Mouse (Mus musculus) urinary bladder, adult 2 months (tissue): ENCODE results near the gene Mkrn2os. TPM values are rescaled to one million over a fixed set of nuclear protein-coding genes. Genes with fewer than 3 reads are reported as not detected.
"Not testable (repeated sequence)": the region's sequence is repeated elsewhere in the genome, so short reads cannot be mapped to it uniquely, and the experiment has no call there.

Experiments
- DNase-seq: peaks from one replicate; pipeline ENCODE4 v3.0.0; 2022; ENCODE audit warnings: low spot score
- polyA plus RNA-seq: library from polyadenylated mRNA; depleted of rRNA; stranded (reverse); fragments of >200 nt; gene quantifications from 2 replicates; pipeline ENCODE4 v1.2.3, GENCODE M21; 2012; rRNA removed

Gene Mkrn2os
- 0.07 and 0.17 TPM in 2 replicates for polyA plus RNA-seq

- no peak for DNase-seq
These were observed at the start of gene Mkrn2os for GRCm38 (mm10) chr6:115592458-115592857. Gene Mkrn2os, minus strand, starts transcription at chr6:115592576.

DNA sequence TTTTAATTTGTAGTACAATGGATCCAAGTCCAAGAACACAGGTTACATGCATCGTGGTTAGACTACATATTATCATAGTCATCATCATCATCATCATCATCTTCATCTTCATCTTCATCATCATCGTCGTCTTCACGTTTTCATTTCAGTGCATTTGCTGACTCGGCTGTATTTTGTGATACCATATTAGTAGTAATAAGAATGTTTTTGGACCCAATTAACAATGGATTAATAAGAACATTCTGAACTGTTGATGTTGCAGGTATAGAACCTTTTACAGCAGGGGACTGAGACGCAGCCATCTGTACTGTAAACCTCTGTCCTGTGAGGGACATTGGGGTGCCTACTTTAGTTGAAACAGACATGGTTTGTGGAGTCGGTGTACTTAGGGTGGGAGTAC is 45.8 kb upstream of the Mkrn2os start:
- DNase-seq: not testable (repeated sequence)

DNA sequence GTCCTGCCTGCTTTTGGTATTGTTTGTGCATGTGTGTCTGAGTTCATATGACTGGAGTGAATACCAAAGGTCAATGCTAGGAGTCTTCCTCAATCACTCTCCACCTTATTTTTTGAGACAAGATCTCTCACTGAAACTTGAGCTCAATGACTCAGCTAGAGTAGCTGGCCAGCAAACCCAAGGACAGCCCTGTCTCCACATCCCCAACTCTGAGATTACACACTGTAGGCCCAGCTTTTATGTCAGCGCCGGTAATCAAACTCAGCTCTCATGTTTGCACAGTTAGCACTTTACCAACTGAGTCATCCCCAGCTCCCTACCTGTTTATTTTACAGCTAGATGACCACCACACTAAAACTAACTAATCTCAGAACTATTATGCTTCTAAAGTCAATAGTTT is 41.6 kb upstream of the Mkrn2os start:
- DNase-seq: no peak

DNA sequence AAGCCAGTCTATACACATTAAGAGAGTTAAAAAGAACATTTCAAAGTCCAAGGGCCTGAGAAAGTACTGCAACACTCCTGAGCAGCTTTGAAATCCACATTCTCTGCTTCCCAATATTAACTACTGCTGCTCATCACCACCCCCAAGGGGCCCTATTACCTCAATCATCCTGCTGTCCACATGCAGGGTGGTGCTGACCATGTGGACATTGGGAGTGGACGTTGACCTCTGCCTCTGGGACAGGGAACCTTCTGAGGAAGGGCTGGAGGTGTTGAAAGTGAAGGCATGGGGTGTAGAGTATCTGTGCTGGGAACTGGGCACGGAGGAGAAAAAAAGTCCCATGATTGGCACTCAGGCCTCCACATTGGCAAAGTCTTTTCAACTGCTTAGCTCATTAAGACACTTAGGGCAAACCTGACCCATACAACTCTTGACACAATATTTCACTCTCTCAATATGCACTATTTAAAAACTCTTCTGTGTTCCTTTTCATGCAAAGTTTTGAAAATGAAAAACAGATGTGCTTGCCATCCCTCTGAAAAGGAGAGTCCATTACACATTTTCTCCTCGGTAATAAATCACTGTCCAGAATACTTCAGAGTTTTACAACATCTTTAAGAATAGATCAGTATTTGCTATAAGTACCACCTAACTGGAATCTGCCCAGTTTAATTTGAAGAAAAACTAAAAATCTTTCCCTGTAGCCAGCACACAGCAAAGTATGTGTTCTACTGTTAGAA is 38.9 kb upstream of the Mkrn2os start:
- no peak for DNase-seq

DNA sequence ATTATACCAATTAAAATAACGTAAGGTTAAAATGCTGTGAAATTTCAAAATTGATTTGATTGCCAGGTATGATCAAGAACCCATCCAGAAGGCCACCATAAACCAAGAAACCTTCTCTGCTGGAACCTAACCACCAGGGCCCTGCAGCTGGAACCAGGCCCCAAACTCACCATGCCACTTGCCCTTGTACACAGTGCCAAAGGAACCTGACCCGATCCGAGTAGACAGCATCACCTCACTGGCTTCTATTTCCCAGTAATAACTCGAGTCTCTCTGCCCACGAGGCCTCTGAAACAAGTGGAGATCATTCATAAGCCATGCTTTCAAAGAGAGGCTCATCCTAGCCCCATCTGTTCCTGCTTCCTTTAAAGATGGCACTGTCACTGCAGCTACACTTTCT is 33.7 kb upstream of the Mkrn2os start:
- DNase-seq: no peak

GRCm38 (mm10) chr6:115620942-115621341 is 28.6 kb upstream of the Mkrn2os start:
- DNase-seq: no peak

GRCm38 (mm10) chr6:115619818-115620217 is 27.4 kb upstream of the Mkrn2os start:
- no peak for DNase-seq

- no peak for DNase-seq
These were observed 23.6 kb upstream of the Mkrn2os start for GRCm38 (mm10) chr6:115615983-115616382.

DNA sequence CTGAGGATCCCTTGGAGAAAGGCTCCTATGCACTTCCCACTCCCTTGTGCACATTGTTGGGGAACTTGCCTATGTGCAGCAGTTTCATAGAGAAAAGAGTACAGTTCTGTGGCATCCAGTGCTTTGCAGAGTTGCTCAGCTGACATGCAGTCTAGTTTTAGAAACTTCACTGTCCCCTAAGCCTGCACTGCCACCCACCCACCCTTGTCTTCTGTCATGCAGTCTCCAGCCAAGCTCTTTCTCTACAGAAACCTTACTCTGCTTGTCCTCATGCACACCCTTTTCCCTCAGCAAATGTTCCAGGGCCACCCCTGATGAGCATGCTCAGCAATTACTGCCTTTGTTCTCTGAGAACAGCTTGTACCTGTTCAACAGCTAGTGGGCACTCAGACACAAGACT is 21.4 kb upstream of the Mkrn2os start:
- DNase-seq: no peak

DNA sequence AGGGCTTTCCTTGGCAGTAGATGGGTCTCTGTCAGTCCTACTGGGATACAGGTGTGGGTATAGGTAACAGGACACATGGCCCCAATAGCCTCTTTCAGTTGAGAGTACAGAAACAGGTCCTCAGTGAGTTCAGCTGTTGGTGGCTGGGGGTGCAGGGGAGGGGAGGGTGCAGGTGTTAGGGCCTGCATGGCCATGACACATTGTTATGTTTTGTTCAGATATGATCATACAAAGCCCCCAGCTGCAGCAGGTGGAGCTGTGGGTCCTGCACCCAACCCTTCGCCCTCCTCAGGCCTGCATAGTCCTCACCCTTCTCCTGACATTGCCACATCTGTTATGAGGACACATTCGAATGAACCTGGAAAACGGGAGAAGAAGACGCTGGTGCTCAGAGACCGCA is 17.9 kb upstream of the Mkrn2os start:
- DNase-seq: no peak

- DNase-seq: no peak
These were observed 16.7 kb upstream of the Mkrn2os start for GRCm38 (mm10) chr6:115609121-115609520.

DNA sequence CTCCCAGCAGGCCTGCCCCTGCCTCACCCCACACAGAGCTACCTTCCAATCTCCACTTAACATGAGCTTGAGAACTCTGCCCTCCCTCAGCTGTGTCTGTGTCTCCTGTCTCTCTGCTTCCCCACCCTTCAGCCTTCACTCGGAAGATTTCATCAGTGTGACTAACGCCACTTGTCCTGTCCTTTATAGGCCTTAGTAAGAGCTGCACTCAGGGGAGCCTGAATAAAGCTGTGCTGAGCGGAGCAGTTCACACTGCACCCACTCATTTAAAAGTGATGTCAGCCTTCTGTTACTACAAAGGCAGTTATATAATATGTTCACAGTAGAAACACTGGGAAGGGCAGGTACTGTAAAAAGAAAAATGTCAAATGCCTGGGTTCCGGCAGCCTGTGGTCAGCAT is 15.1 kb upstream of the Mkrn2os start:
- no peak for DNase-seq

DNA sequence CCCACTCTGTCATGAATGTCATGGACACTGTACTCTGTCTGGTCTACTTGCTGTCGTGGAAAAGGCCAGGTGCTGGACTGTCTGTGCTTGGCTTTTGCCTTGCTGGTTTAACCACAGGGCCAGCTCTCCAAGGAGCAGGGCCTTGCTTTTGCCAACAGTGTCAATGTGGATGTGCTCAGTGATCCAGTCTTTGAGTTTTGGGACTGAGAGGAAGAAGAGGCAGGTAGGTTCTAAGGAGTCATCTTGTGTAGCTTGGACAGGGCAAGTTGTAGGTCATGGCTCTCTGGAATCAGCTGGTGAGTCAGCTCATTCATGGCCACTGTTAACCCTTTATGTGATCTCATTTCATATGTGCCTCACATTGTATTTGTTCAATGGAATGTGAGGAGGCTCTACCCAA is 14.1 kb upstream of the Mkrn2os start:
- DNase-seq: no peak

DNA sequence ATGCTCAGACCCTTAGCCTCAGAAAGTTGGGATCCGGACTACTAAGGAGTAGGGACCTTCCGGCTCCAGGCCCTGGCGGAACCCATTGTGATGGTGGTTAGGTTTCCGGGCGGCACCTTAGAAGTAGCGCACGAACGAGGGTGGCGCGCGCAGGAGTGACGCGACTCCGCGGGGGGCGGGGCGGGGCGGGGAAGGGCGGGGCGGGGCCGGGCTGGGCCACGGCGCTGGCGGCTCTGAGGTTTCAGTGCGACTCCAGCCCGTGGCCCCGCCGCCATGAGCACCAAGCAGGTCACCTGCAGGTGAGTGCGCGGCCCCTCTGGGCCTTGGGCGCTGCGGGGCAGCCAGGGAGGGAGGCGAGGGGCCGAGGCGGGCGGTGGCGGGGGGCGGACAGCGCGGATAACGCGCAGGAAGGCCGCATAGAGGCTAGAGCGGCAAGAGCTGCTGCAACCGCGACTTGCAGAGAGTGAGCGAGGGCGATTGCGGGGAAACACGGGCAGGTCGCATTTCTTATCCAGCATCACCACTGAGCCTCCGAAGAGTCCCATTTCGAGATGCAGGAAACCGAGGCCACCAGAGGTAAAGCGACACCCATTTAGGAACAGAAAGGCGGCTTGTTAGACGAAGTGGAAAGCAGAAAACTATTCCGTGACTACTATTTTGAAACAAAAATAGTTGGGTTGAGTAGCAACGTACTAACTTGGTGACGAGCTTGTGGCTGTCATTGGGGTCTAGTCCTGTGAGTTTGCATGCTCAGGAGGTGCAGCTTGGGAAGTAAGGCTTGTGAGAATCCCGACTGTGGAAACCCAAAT is 9.5 kb upstream of the Mkrn2os start, which contains the start of gene Mkrn2:
Gene Mkrn2, plus strand, starts transcription at position 188 of the 809 bp plus-strand sequence.
- peak; percentile 76 for DNase-seq

- no peak for DNase-seq
These were observed 8.9 kb upstream of the Mkrn2os start for GRCm38 (mm10) chr6:115601322-115601714.

DNA sequence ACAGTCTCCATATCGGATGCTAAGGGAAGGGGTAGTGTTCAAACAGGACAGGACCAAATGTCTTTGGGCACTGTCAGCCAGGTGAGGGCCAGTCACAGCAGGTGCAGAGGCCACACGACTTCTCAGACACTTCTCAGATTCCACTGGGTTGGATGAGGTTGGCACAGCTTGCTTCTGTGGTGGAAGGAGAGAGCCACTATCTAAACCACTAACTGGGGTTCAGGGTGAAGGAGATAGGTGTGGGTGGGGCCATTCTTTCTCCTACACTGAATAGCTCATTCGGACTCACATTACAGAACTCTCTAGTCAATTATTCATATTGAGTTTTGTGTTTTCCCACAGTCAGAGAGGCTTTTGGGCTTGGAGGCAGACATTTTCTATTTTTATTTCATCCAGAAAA is 3.3 kb upstream of the Mkrn2os start:
- DNase-seq: no peak

GRCm38 (mm10) chr6:115594463-115594862 is 2.1 kb upstream of the Mkrn2os start:
- no peak for DNase-seq

- no peak for DNase-seq
These were observed 876 bp upstream of the Mkrn2os start for GRCm38 (mm10) chr6:115593252-115593651.

DNA sequence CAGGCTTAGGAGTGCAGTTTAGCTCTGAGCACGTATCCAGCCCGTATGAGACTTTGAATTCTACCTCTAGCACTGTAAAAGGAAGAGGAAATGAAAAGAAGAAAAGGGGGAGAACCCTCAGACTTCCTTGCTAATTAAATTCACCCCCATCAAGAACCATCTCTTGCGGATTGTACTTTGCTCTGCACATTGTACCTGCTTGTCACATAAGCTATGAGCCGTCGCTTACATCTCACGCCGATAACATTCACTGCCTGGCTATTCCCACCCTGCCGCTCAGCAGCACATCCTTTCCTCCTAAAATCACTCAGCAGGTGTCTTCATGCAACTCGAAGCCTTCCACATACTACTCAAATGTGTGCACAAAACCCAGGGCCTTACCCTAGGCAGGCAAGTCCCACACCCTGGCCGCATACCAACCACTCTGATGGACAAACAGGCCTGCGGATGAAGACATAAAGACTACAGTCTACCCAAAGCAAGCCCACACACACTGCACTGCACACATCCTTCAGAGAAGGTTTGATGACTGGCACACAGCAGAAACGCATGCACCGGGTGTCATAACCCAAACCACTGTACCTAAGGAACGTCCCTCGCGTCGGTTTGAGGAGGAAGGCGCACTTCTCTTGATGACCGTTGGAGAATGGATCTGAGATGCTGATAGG is 550 bp downstream of the Mkrn2os start:
- DNase-seq: no peak

DNA sequence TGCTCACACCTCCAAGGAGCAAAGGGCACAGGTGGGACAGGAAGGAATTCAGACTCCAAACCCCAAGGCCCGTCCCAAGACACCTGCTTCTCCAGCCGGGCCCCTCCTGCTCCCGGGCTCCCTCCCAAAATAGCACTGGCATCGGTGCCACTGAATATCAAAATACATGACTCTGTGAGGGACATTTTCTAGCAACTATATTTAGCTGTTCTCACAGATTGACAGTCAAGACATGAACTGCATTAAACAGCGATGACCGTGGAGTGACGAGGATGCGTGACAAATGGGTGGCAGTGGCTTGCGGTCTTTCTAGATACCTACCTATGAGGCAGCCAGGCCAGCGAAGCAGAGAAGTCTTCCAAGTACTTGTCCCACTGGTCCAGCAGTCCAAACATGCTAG is 6.1 kb downstream of the Mkrn2os start:
- DNase-seq: no peak

DNA sequence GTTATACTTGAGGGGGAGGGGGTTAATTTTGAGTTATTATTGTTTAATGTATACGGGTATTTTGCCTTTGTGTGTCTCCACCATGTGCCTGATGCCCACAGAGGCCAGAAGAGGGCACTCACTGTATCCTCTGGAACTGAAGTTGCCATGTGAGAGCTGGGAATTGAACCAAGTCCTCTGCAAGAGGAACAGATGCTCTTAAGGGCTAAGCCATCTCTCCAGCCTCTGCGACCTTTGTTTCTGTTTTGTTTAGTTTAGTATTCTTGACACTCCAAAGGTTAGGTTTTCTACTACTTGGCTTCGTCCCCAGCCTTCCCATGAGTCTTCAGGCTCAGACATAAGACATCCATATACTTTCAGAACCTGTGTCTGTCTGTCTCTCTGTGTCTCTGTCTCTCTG is 8.2 kb downstream of the Mkrn2os start:
- no peak for DNase-seq

DNA sequence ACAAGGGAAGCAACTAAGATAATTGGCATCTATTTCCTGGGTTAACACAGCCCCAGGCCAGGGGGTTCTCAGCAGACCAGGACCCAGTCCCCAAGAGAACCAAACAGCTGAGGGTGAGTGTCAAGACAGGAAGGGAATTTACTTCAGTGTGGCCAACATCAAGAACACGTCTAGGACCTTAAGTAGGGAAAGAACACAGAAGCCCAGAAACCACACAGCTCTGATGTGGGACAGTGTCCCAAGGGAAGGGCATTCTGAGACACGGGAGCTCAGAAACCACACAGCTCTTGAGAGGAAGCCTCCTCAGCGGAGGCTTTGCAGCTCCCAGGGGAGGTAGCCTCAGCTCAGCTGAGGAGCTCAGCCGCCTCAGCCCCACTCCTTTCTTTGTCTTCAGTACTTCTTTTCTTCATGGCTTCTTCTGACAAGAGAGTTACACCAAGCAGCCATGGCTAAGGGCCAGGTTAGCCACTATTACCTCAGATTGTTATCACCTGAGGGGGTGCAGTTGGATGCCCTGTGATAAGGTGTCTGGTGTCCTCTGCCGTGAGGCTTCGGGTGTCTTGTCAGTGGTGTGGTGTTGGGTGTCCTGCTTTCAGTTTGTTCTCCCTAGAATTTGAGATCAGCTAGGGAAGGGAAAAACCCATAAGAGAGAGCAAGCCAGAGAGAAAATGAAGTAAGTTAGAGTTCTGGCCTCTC is 8.8 kb downstream of the Mkrn2os start:
- DNase-seq: no peak
